Mouse (Mus musculus) embryonic facial prominence, embryonic 11.5 days (tissue): ENCODE results near the gene Sft2d1. TPM values are rescaled to one million over a fixed set of nuclear protein-coding genes. Genes with fewer than 3 reads are reported as not detected.
A peak's percentile ranks its signal among the peaks of the same experiment; 100 is the strongest.

Experiments used
- ATAC-seq: fragments of 200-750 bp; cut with Nextera tagmentation; replicated peaks from 2 replicates; pipeline ENCODE4 v1.8.0; 2017; ENCODE audit warnings: low read depth; ENCODE audit not compliant: insufficient number of reproducible peaks, low FRiP score, low TSS enrichment
- DNase-seq: peaks from one replicate; pipeline ENCODE4 v3.0.0-alpha.2; 2015; ENCODE audit warnings: low spot score
- H3K27ac ChIP-seq: fragments of 300-500 bp; sonication (generic); replicated peaks from 2 replicates; pipeline ENCODE4 v1.5.1; 2014; ENCODE audit warnings: mild to moderate bottlenecking, low read depth, low read length, control low read depth
- H3K27me3 ChIP-seq: fragments of 300-500 bp; sonication (generic); 2 replicates; pipeline ENCODE4 v1.6.1; 2014; ENCODE audit warnings: mild to moderate bottlenecking, low read length, moderate library complexity, mixed read lengths; ENCODE audit not compliant: control insufficient read depth, insufficient read depth
- H3K36me3 ChIP-seq: fragments of 300-500 bp; sonication (generic); replicated peaks from 2 replicates; pipeline ENCODE4 v1.6.1; 2014; ENCODE audit warnings: low read depth, mild to moderate bottlenecking, low read length, moderate library complexity, mixed read lengths; ENCODE audit not compliant: control insufficient read depth, insufficient read depth
- H3K4me1 ChIP-seq: fragments of 300-500 bp; sonication (generic); 2 replicates; pipeline ENCODE4 v1.6.1; 2014; ENCODE audit warnings: low read length, mixed read lengths; ENCODE audit not compliant: control insufficient read depth, insufficient read depth
- H3K4me2 ChIP-seq: fragments of 300-500 bp; sonication (generic); 2 replicates; pipeline ENCODE4 v1.6.1; 2014; ENCODE audit warnings: low read depth, mild to moderate bottlenecking, control low read depth, low read length, moderate library complexity
- H3K4me3 ChIP-seq: fragments of 300-500 bp; sonication (generic); 2 replicates; pipeline ENCODE4 v1.5.1; 2014; ENCODE audit warnings: low read depth, low read length, control low read depth
- H3K9ac ChIP-seq: fragments of 300-500 bp; sonication (generic); replicated peaks from 2 replicates; pipeline ENCODE4 v1.6.1; 2014; ENCODE audit warnings: mild to moderate bottlenecking, control low read depth, low read length
- H3K9me3 ChIP-seq: fragments of 300-500 bp; sonication (generic); replicated peaks from 2 replicates; pipeline ENCODE4 v1.6.1; 2016; ENCODE audit warnings: mild to moderate bottlenecking, low read length, inconsistent platforms, mixed read lengths; ENCODE audit not compliant: control insufficient read depth
- WGBS: fragments of 180-500 bp; shearing (Covaris S2); extraction: QIAGEN DNeasy Blood & Tissue Kit; methylation state at CpG from one replicate; pipeline ENCODE4 v1.1.7; 2014; 5-methylcytosine and 5-hydroxymethylcytosine counted together
- polyA plus RNA-seq: library from polyadenylated mRNA; unstranded; fragments of >200 nt; fragmentation: Nextera tagmentation; extraction: Ambion mirVana; gene quantifications from 2 replicates; pipeline ENCODE4 v1.2.1, GENCODE M21; 2014

Sft2d1 gene
- polyA plus RNA-seq, 1 experiment from 2014 or later: 47.5 TPM

GRCm38 (mm10) chr17:8282821-8283525, 27.9 kb upstream of the Sft2d1 start, which contains the start of gene Mpc1:
Gene Mpc1, plus strand, starts transcription at chr17:8282904.
- H3K9me3 ChIP-seq: no peaks in the 10 kb centered on the region
- peak within 1 kb of the TSS; percentile 99 for H3K4me2 ChIP-seq
- DNase-seq: peak; percentile 40
- no peaks in the 10 kb centered on the region; the same call in 1 of the 2 replicates for H3K27me3 ChIP-seq
- H3K4me3 ChIP-seq: peak within 1 kb of the TSS; percentile 83
- no peaks in the 10 kb centered on the region for H3K36me3 ChIP-seq
- 2% methylated on average over 35 of the region's 35 CpGs for WGBS
- H3K9ac ChIP-seq: peak within 1 kb of the TSS; percentile 74
- ATAC-seq: peak; percentile 74
- no peaks in the 10 kb centered on the region for H3K4me1 ChIP-seq
- H3K27ac ChIP-seq: peak within 1 kb of the TSS; percentile 72

- ATAC-seq (peak; percentile 97), DNase-seq (peak; percentile 96)
- H3K4me3 ChIP-seq: peak overlapping the region; percentile 83
- H3K9ac ChIP-seq: peak overlapping the region; percentile 74
- H3K27ac ChIP-seq: peak overlapping the region; percentile 72
- no peaks in the 10 kb centered on the region for H3K9me3 ChIP-seq
- H3K4me2 ChIP-seq: peak overlapping the region; percentile 99
- H3K27me3 ChIP-seq: no peaks in the 10 kb centered on the region; the same call in 1 of the 2 replicates
- H3K36me3 ChIP-seq: no peaks in the 10 kb centered on the region
- H3K4me1 ChIP-seq: no peaks in the 10 kb centered on the region
- under 1% methylated on average over 68 of the region's 77 CpGs for WGBS
These were observed 27.2 kb upstream of the Sft2d1 start for GRCm38 (mm10) chr17:8283526-8284253.

GRCm38 (mm10) chr17:8284254-8284661, 26.6 kb upstream of the Sft2d1 start:
- Histone ChIP-seq H3K27ac (no peak overlapping the region), H3K36me3 (no peaks in the 10 kb centered on the region), H3K27me3 (no peaks in the 10 kb centered on the region; the same call in 1 of the 2 replicates), H3K4me1 (no peaks in the 10 kb centered on the region), H3K9ac (peak overlapping the region; percentile 72), H3K9me3 (no peaks in the 10 kb centered on the region), H3K4me3 (peak overlapping the region; percentile 83), H3K4me2 (peak overlapping the region; percentile 99)
- peak; percentile 3 for DNase-seq
- under 1% methylated on average over 32 of the region's 32 CpGs for WGBS
- peak; percentile 4; the same call in 1 of the 2 replicates for ATAC-seq

GRCm38 (mm10) chr17:8285056-8285455, 25.8 kb upstream of the Sft2d1 start:
- WGBS: 37% methylated on average over 8 of the region's 8 CpGs
- ATAC-seq (no peak), DNase-seq (no peak)
- Histone ChIP-seq H3K4me2 (no peak overlapping the region), H3K27ac (no peak overlapping the region), H3K27me3 (no peaks in the 10 kb centered on the region; the same call in 1 of the 2 replicates), H3K9ac (no peak overlapping the region), H3K9me3 (no peaks in the 10 kb centered on the region), H3K4me3 (0 out of 2 replicates have a peak overlapping the region, but pooled peaks have one; percentile 0), H3K4me1 (no peaks in the 10 kb centered on the region), H3K36me3 (no peaks in the 10 kb centered on the region)

GRCm38 (mm10) chr17:8286987-8287386, 23.9 kb upstream of the Sft2d1 start:
- Histone ChIP-seq H3K4me1 (no peaks in the 10 kb centered on the region), H3K9me3 (no peaks in the 10 kb centered on the region), H3K9ac (no peak overlapping the region), H3K36me3 (no peaks in the 10 kb centered on the region), H3K4me2 (no peak overlapping the region), H3K27ac (no peak overlapping the region), H3K4me3 (no peak overlapping the region), H3K27me3 (no peaks in the 10 kb centered on the region; the same call in 1 of the 2 replicates)
- DNase-seq (no peak), ATAC-seq (no peak)
- WGBS: 88% methylated on average over 4 of the region's 4 CpGs

GRCm38 (mm10) chr17:8289993-8290679, 20.8 kb upstream of the Sft2d1 start:
- Histone ChIP-seq H3K27ac (no peak overlapping the region), H3K4me1 (no peaks in the 10 kb centered on the region), H3K27me3 (no peaks in the 10 kb centered on the region), H3K4me3 (no peak overlapping the region), H3K4me2 (no peak overlapping the region), H3K9ac (no peak overlapping the region), H3K9me3 (no peaks in the 10 kb centered on the region), H3K36me3 (no peaks in the 10 kb centered on the region)
- ATAC-seq (no peak), DNase-seq (no peak)
- 84% methylated on average over 3 of the region's 3 CpGs for WGBS

GRCm38 (mm10) chr17:8290736-8291135, 20.2 kb upstream of the Sft2d1 start:
- Histone ChIP-seq H3K4me2 (no peak overlapping the region), H3K9me3 (no peaks in the 10 kb centered on the region), H3K36me3 (no peaks in the 10 kb centered on the region), H3K4me3 (no peak overlapping the region), H3K27me3 (no peaks in the 10 kb centered on the region), H3K9ac (no peak overlapping the region), H3K27ac (no peak overlapping the region), H3K4me1 (no peaks in the 10 kb centered on the region)
- DNase-seq (no peak), ATAC-seq (no peak)
